Mouse (Mus musculus) myocyte (in vitro differentiated cells): ENCODE data around the gene Kcna1. TPM values are rescaled to one million over a fixed set of nuclear protein-coding genes. Genes with fewer than 3 reads are reported as not detected.

Experiments used
- H3K27me3 ChIP-seq: one replicate; pipeline ENCODE4 v1.6.1; 2011; ENCODE audit not compliant: control insufficient read depth, insufficient read depth, insufficient read length
- H3K36me3 ChIP-seq: one replicate; pipeline ENCODE4 v1.6.1; 2011; ENCODE audit not compliant: control insufficient read depth, insufficient read depth
- H3K4me2 ChIP-seq: one replicate; pipeline ENCODE4 v1.6.1; 2011; ENCODE audit warnings: low read depth, control low read depth
- H3K4me3 ChIP-seq: one replicate; pipeline ENCODE4 v1.5.1; 2011; ENCODE audit warnings: mild to moderate bottlenecking, control low read depth, moderate library complexity
- H3K79me2 ChIP-seq: one replicate; pipeline ENCODE4 v1.6.1; 2011; ENCODE audit not compliant: control insufficient read depth, insufficient read depth
- H3ac ChIP-seq: one replicate; pipeline ENCODE4 v1.6.1; 2011; ENCODE audit not compliant: control insufficient read depth, insufficient read length
- CEBPB ChIP-seq: IDR thresholded peaks from 2 replicates; pipeline ENCODE4 v1.6.1; 2011; ENCODE audit warnings: mild to moderate bottlenecking, moderate library complexity; ENCODE audit not compliant: poor library complexity, insufficient read depth, severe bottlenecking
- E2F4 ChIP-seq: IDR thresholded peaks from one replicate; pipeline ENCODE4 v1.6.1; 2011; ENCODE audit warnings: mild to moderate bottlenecking, control low read depth, moderate library complexity; ENCODE audit not compliant: insufficient read depth
- MAX ChIP-seq: IDR thresholded peaks from one replicate; pipeline ENCODE4 v1.6.1; 2011; ENCODE audit warnings: low read depth, mild to moderate bottlenecking, control low read depth
- MYOD1 ChIP-seq, 3 experiments: IDR thresholded peaks; one replicate each; pipeline ENCODE4 v1.6.1; 2011; ENCODE audit warnings: control low read depth in 2 of 3, low read depth in 2 of 3, mild to moderate bottlenecking in 2 of 3, moderate library complexity in 1 of 3; ENCODE audit not compliant: insufficient read length in 2 of 3, control insufficient read depth in 1 of 3
- MYOG ChIP-seq, 3 experiments: IDR thresholded peaks; one replicate each; pipeline ENCODE4 v1.6.1; 2011; ENCODE audit warnings: control low read depth in 2 of 3, low read depth in 2 of 3, mild to moderate bottlenecking in 2 of 3; ENCODE audit not compliant: insufficient read length in 2 of 3, control insufficient read depth in 1 of 3, insufficient read depth in 1 of 3
- POLR2A ChIP-seq: IDR thresholded peaks from one replicate; pipeline ENCODE4 v1.6.1; 2011; ENCODE audit warnings: low read depth, mild to moderate bottlenecking, control low read depth, moderate library complexity; ENCODE audit not compliant: insufficient read length
- POLR2AphosphoS2 ChIP-seq: IDR thresholded peaks from one replicate; pipeline ENCODE4 v1.6.1; 2011; ENCODE audit warnings: low read depth, control low read depth; ENCODE audit not compliant: insufficient read length
- REST ChIP-seq: IDR thresholded peaks from one replicate; pipeline ENCODE4 v1.6.1; 2011; ENCODE audit warnings: mild to moderate bottlenecking, control low read depth, moderate library complexity; ENCODE audit not compliant: insufficient read depth, insufficient read length
- SRF ChIP-seq: IDR thresholded peaks from one replicate; pipeline ENCODE4 v1.6.1; 2011; ENCODE audit warnings: low read depth; ENCODE audit not compliant: control insufficient read depth, insufficient read length
- TCF12 ChIP-seq: IDR thresholded peaks from one replicate; pipeline ENCODE4 v1.6.1; 2011; ENCODE audit warnings: mild to moderate bottlenecking, control low read depth; ENCODE audit not compliant: poor library complexity, insufficient read depth, severe bottlenecking
- TCF3 ChIP-seq: IDR thresholded peaks from one replicate; pipeline ENCODE4 v1.6.1; 2011; ENCODE audit warnings: low read depth, control low read depth; ENCODE audit not compliant: insufficient read length
- USF1 ChIP-seq: IDR thresholded peaks from one replicate; pipeline ENCODE4 v1.6.1; 2011; ENCODE audit warnings: low read depth, mild to moderate bottlenecking, control low read depth, moderate library complexity
- polyA plus RNA-seq: library from polyadenylated mRNA; unstranded; fragments of >200 nt; fragmentation: generic; extraction: Trizol; gene quantifications from one replicate; pipeline ENCODE4 v1.2.1, GENCODE M21; 2012; ENCODE audit warnings: missing spikeins

Kcna1 gene
- polyA plus RNA-seq, 1 experiment = not detected

DNA sequence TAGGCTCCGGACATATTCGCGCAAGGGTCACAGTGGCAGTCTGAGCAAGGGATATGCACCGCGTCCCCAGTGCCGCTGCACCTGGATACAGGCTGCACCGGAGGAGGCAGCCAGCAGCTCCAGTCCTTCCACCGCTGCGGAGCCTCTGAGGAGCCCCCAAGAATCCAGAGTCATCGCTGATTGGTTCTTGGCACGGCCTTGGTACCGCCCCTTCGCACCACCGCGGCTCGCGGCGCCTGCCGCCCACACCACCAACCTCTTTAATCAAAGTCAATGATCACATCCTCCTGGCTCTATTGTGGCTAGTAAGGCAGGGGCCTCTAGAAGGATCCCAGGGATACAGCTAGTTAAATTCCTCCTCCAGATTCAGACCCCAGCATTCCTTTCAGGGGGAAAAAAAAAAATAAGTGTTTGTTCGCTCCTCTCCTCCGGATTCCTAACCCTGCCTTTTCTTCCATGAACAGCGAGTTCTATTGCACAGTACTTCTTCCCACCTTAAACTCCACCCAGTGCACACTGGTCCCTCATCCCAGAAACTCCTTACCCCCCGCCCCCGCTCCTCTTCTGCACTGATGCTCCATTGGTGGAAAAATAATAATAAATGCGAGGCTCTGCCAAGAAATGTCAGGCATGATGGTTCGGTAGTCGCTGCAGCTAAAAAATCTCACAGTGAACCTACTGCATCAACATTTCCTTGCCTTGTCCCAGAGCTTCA, 383 bp downstream of the Kcna1 start:
- H3K36me3 ChIP-seq = no peaks in the 10 kb centered on the region
- H3K4me2 ChIP-seq = no peak overlapping the region
- no peak overlapping the region for H3K4me3 ChIP-seq
- TF ChIP-seq POLR2A = no peak
- no peak for TF ChIP-seq TCF3
- no peak for TF ChIP-seq POLR2AphosphoS2
- no peak for TF ChIP-seq E2F4
- H3K79me2 ChIP-seq = no peaks in the 10 kb centered on the region
- no peak overlapping the region for H3ac ChIP-seq
- H3K27me3 ChIP-seq = peaks cover 68% of the 10 kb centered on the region

DNA sequence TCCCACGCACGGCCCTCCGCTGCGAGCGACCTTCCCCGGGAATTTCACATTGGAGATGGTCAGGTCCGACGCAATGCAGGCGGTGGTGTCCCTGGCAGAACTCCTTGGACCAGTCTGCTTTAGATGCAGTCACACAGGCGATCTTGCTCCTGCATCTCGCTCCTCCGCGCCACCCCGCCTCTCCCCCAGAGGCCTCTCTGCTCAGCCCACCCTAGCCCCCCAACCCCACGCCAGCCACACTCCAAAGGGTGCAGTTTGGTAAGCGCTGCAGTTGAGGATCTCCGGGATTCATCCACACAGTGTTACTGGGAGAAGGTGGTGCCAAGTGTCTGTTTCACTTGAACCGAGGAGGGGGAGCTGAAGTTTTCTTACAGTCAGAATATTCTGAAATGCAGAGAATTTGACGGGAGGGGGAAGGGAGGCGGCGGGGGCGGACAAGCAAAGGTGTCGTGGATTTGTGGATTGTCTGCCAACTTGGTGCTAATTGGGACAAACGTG, 1.1 kb downstream of the Kcna1 start:
- TF ChIP-seq TCF12 (no peak), TCF3 (no peak), E2F4 (no peak), CEBPB (no peak), POLR2A (no peak), REST (no peak), MAX (no peak), POLR2AphosphoS2 (no peak), MYOD1 (IDR thresholded peaks at IDR 0.05; ENCODE audit: control insufficient read depth in 1 of 3, insufficient read length in 2 of 3, low read depth in 2 of 3) (no peak), MYOG (IDR thresholded peaks at IDR 0.05; ENCODE audit: control insufficient read depth in 1 of 3, insufficient read depth in 1 of 3, insufficient read length in 2 of 3, low read depth in 2 of 3) (no peak), USF1 (no peak), SRF (no peak)
- Histone ChIP-seq H3K79me2 (no peaks in the 10 kb centered on the region), H3K27me3 (peaks cover 65% of the 10 kb centered on the region), H3K4me2 (no peak overlapping the region), H3ac (no peak overlapping the region), H3K36me3 (no peaks in the 10 kb centered on the region), H3K4me3 (no peak overlapping the region)

DNA sequence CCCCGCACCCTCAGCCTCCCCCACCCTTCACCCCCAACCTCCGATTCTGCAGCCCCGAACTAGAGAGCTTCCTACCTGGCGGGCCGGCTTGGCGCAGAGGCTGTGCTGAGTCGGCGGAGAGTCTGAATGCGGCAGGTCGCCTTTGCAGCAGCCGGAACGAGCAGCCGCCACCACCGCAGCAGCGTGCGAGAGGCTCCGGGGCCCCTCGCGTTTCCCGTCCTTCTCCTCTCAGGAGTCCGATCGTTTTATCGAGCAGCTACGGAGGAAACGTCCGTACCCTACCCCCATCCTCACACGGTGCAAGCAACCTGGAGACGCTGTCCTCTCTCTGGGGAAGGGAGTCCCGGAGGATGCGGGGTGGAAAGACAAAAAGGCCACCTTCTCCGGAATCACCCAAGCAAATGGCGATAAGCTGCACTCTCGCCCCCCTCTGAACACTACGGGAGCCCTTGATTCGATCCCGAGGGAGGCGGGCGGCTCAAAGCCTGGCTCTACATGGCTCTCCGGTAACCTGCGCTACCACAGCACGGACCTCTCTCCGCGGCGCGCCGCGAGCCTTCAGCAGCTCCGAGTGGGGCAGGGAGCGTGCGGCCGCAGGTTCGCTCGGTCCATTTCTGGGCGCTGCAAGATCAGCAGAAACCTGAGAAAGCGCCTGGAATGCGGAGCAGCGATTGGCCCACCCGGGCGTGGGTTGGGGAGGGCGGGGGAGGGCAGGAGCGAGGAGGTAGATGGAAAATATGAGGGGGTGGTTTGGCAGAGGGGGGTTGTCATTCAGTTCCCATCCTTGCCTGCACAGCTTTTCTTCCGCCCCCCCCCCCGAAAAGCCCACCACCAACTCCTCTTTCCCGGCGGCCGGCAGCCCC, 1.8 kb downstream of the Kcna1 start:
- Histone ChIP-seq H3K79me2 (no peaks in the 10 kb centered on the region), H3K36me3 (no peaks in the 10 kb centered on the region), H3K27me3 (peaks cover 66% of the 10 kb centered on the region), H3ac (no peak overlapping the region), H3K4me3 (no peak overlapping the region), H3K4me2 (no peak overlapping the region)
- TF ChIP-seq MAX = no peak
- TF ChIP-seq REST = no peak
- no peak for TF ChIP-seq CEBPB
- TF ChIP-seq SRF = no peak
- TF ChIP-seq USF1 = no peak
- no peak for TF ChIP-seq TCF3
- no peak for TF ChIP-seq MYOD1 (IDR thresholded peaks at IDR 0.05; ENCODE audit: control insufficient read depth in 1 of 3, insufficient read length in 2 of 3, low read depth in 2 of 3)

DNA sequence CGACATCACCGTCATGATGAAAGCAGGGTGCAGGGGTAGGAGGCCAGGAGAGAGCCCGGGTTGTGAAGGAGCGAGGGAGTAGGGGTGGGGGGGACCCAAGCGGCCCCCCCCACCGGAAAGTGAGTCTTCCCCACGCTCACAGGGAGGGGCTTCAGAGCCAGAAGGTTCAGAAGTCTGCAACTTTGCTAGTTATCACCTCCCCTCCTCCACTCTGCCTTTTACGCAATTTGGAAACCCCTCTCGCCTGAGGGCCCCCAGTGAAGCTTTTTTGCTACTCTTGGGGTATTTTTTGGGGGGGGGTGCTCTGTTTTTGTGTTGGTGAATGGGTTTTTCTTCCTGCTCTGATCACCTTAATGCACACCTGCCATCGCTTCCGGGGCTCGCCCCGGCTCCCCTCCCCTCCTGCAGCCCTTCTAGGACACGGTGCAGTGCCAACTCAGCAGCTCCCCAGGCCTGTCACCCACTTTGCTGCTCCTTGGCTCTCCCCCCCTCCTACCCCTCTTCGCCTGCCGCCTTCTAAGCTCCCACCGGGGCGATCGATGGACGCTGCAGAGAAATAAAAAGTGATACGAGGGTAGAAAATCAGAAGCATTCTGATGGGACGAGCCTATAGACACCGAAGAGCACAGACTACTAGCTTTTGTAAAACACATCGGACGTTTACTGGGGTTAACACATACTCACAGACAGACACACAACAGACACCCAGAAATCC, 2.7 kb downstream of the Kcna1 start:
- TF ChIP-seq USF1 (no peak), MYOD1 (IDR thresholded peaks at IDR 0.05; ENCODE audit: control insufficient read depth in 1 of 3, insufficient read length in 2 of 3, low read depth in 2 of 3) (no peak), TCF12 (no peak), CEBPB (no peak), POLR2AphosphoS2 (no peak), MYOG (IDR thresholded peaks at IDR 0.05; ENCODE audit: control insufficient read depth in 1 of 3, insufficient read depth in 1 of 3, insufficient read length in 2 of 3, low read depth in 2 of 3) (no peak), POLR2A (no peak), E2F4 (no peak), REST (no peak), SRF (no peak), TCF3 (no peak), MAX (no peak)
- peaks cover 76% of the 10 kb centered on the region for H3K27me3 ChIP-seq
- no peaks in the 10 kb centered on the region for H3K36me3 ChIP-seq
- H3K4me2 ChIP-seq = no peak overlapping the region
- H3K79me2 ChIP-seq = no peaks in the 10 kb centered on the region
- H3ac ChIP-seq = no peak overlapping the region
- H3K4me3 ChIP-seq = no peak overlapping the region
